Mouse (Mus musculus) lung, postnatal 0 days (tissue): Measurements from ENCODE around the gene Ccdc151. TPM values are rescaled to one million over a fixed set of nuclear protein-coding genes. Genes with fewer than 3 reads are reported as not detected.
A peak's percentile ranks its signal among the peaks of the same experiment; 100 is the strongest.

Experiments
- ATAC-seq: fragments of 200-750 bp; cut with Nextera tagmentation; 2 replicates; pipeline ENCODE4 v1.8.0; 2017; ENCODE audit warnings: moderate library complexity
- DNase-seq: peaks from one replicate; pipeline ENCODE4 v3.0.0-alpha.2; 2016; ENCODE audit warnings: low spot score
- H3K27ac ChIP-seq: fragments of 300-500 bp; sonication (generic); 2 replicates; pipeline ENCODE4 v1.5.1; 2014; ENCODE audit warnings: antibody characterized with exemption, mild to moderate bottlenecking, low read length, mixed read lengths
- H3K27me3 ChIP-seq: fragments of 300-500 bp; sonication (generic); replicated peaks from 2 replicates; pipeline ENCODE4 v1.6.1; 2014; ENCODE audit warnings: low read length, mixed read lengths; ENCODE audit not compliant: insufficient read depth
- H3K36me3 ChIP-seq: fragments of 300-500 bp; sonication (generic); 2 replicates; pipeline ENCODE4 v1.6.1; 2014; ENCODE audit warnings: low read length, mixed read lengths; ENCODE audit not compliant: insufficient read depth
- H3K4me1 ChIP-seq: fragments of 300-500 bp; sonication (generic); 2 replicates; pipeline ENCODE4 v1.6.1; 2014; ENCODE audit warnings: antibody characterized with exemption, low read depth, low read length, mixed read lengths; ENCODE audit not compliant: insufficient read depth
- H3K4me2 ChIP-seq: fragments of 300-500 bp; sonication (generic); replicated peaks from 2 replicates; pipeline ENCODE4 v1.6.1; 2014; ENCODE audit warnings: low read depth, mild to moderate bottlenecking, low read length, moderate library complexity, mixed read lengths
- H3K4me3 ChIP-seq: fragments of 300-500 bp; sonication (generic); 2 replicates; pipeline ENCODE4 v1.5.1; 2014; ENCODE audit warnings: low read depth, low read length
- H3K9ac ChIP-seq: fragments of 300-500 bp; sonication (generic); replicated peaks from 2 replicates; pipeline ENCODE4 v1.6.1; 2014; ENCODE audit warnings: low read depth, mild to moderate bottlenecking
- H3K9me3 ChIP-seq: fragments of 300-500 bp; sonication (generic); 2 replicates; pipeline ENCODE4 v1.6.1; 2016; ENCODE audit warnings: low read length, mixed read lengths
- CTCF ChIP-seq: IDR thresholded peaks from 2 replicates; pipeline ENCODE4 v1.5.1; 2016; ENCODE audit warnings: antibody characterized with exemption, mild to moderate bottlenecking
- EP300 ChIP-seq: IDR thresholded peaks from 2 replicates; pipeline ENCODE4 v1.6.1; 2016; ENCODE audit warnings: antibody characterized with exemption, mild to moderate bottlenecking, control low read depth
- WGBS: fragments of 180-500 bp; shearing (Covaris S2); extraction: QIAGEN DNeasy Blood & Tissue Kit; methylation state at CpG from one replicate; pipeline ENCODE4 v1.1.7; 2014; 5-methylcytosine and 5-hydroxymethylcytosine counted together
- polyA plus RNA-seq: library from polyadenylated mRNA; unstranded; fragments of >200 nt; fragmentation: Nextera tagmentation; extraction: Ambion mirVana; gene quantifications from 2 replicates; pipeline ENCODE4 v1.2.1, GENCODE M21; 2015

Gene Ccdc151
- polyA plus RNA-seq, 1 experiment from 2014 or later: 5.3 TPM

DNA sequence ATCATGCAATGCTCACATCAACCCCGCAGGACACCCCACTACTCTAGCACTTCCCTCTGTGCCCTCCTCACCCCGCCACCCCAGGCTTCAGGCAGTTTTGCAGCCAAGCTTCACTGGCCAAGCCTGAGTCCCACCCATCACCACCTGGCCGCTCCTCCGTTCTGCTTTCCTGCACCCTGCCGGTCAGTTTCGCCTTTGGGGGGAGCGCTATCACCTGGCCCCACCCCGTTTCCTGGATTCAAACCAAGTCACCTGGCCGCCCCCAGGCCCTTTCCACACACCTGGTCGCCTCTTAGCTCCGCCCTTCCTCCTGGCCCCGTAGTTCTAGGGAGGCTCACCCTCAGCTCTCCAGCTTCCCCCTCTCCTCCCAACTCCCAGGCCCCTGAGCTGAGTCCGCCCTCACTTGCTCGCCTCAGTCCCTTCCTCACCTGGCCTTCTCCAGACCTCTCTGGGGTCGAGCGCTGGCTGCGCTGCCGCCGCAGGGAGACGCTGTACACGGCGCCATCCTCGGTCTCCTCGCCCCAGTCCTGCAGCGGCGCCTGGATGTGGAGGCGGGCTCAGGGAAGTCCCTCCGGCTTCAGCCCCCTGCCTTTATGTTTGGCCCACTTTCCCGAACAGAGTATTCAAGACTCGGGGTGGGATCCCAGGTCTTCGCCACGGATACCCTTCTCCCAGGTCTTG lies 13.9 kb downstream of the Ccdc151 start:
- H3K9me3 ChIP-seq: no peaks in the 10 kb centered on the region
- H3K4me2 ChIP-seq: peak overlapping the region; percentile 91
- no peaks in the 10 kb centered on the region for H3K36me3 ChIP-seq
- H3K9ac ChIP-seq: peak overlapping the region; percentile 16; the same call in 1 of the 2 replicates
- TF ChIP-seq CTCF (peak; percentile 39), EP300 (no peak)
- DNase-seq: peak; percentile 41
- peak; percentile 43 for ATAC-seq
- H3K27ac ChIP-seq: no peak overlapping the region
- peak overlapping the region; percentile 45 for H3K4me3 ChIP-seq
- peaks cover 13% of the 10 kb centered on the region for H3K4me1 ChIP-seq
- 2% methylated on average over 32 of the region's 32 CpGs for WGBS
- peaks cover 25% of the 10 kb centered on the region; the same call in 1 of the 2 replicates for H3K27me3 ChIP-seq

GRCm38 (mm10) chr9:21987592-21988342 lies 14.7 kb downstream of the Ccdc151 start:
- Histone ChIP-seq H3K9ac (no peak overlapping the region), H3K4me1 (peaks cover 13% of the 10 kb centered on the region), H3K27ac (no peak overlapping the region), H3K27me3 (peaks cover 25% of the 10 kb centered on the region; the same call in 1 of the 2 replicates), H3K4me3 (peak overlapping the region; percentile 45; the same call in 1 of the 2 replicates), H3K36me3 (no peaks in the 10 kb centered on the region), H3K4me2 (peak overlapping the region; percentile 91; the same call in 1 of the 2 replicates), H3K9me3 (no peaks in the 10 kb centered on the region)
- ATAC-seq (no peak), DNase-seq (no peak)
- 11% methylated on average over 36 of the region's 36 CpGs for whole genome bisulfite sequencing
- TF ChIP-seq EP300 (no peak), CTCF (no peak)

DNA sequence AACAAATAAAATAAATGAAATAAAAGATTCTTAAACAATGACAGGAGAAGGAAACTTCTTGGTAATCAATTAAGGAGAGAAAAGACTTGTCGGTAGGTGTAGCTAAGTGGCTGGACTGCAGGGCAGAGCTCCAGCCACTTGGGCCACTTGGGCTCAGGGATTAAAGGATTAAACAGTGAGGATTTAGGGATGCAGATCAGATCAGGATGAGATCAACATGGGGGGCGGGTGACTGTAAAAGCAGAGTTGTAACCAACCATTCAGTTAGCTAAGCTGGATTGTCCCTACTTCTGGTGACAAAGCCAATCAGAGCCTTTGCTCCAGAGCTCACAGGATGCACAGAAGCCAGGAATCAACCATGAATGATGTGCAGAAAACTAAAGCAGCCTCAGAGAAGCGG lies 18.5 kb downstream of the Ccdc151 start:
- no peak for TF ChIP-seq EP300
- no peak for TF ChIP-seq CTCF
- WGBS: 34% methylated on average over 3 of the region's 3 CpGs
- no peak for DNase-seq
- Histone ChIP-seq H3K4me3 (no peak overlapping the region), H3K36me3 (no peaks in the 10 kb centered on the region), H3K4me1 (peaks cover 6% of the 10 kb centered on the region), H3K4me2 (no peak overlapping the region), H3K27ac (no peak overlapping the region), H3K9me3 (no peaks in the 10 kb centered on the region), H3K9ac (no peak overlapping the region), H3K27me3 (0 out of 2 replicates have a peak, but pooled peaks cover 10% of the 10 kb centered on the region)
- no peak for ATAC-seq

- TF ChIP-seq CTCF: no peak
- no peak for TF ChIP-seq EP300
- WGBS: 87% methylated on average over 4 of the region's 4 CpGs
- H3K9me3 ChIP-seq: no peaks in the 10 kb centered on the region
- no peaks in the 10 kb centered on the region for H3K4me1 ChIP-seq
- DNase-seq (no peak), ATAC-seq (no peak)
- no peak overlapping the region for H3K27ac ChIP-seq
- H3K27me3 ChIP-seq: no peaks in the 10 kb centered on the region
- H3K9ac ChIP-seq: no peak overlapping the region
- no peaks in the 10 kb centered on the region for H3K36me3 ChIP-seq
- no peak overlapping the region for H3K4me3 ChIP-seq
- H3K4me2 ChIP-seq: no peak overlapping the region
Measured at GRCm38 (mm10) chr9:21978398-21979128, 23.9 kb downstream of the Ccdc151 start.

- H3K4me2 ChIP-seq: no peak overlapping the region
- no peaks in the 10 kb centered on the region for H3K4me1 ChIP-seq
- ATAC-seq (no peak), DNase-seq (no peak)
- no peaks in the 10 kb centered on the region for H3K9me3 ChIP-seq
- H3K27me3 ChIP-seq: no peaks in the 10 kb centered on the region
- 14% methylated on average over 2 of the region's 2 CpGs for WGBS
- H3K36me3 ChIP-seq: no peaks in the 10 kb centered on the region
- H3K4me3 ChIP-seq: no peak overlapping the region
- no peak overlapping the region for H3K27ac ChIP-seq
- H3K9ac ChIP-seq: no peak overlapping the region
- TF ChIP-seq EP300 (no peak), CTCF (peak; percentile 74)
Measured at GRCm38 (mm10) chr9:21977972-21978371, 24.5 kb downstream of the Ccdc151 start.

DNA sequence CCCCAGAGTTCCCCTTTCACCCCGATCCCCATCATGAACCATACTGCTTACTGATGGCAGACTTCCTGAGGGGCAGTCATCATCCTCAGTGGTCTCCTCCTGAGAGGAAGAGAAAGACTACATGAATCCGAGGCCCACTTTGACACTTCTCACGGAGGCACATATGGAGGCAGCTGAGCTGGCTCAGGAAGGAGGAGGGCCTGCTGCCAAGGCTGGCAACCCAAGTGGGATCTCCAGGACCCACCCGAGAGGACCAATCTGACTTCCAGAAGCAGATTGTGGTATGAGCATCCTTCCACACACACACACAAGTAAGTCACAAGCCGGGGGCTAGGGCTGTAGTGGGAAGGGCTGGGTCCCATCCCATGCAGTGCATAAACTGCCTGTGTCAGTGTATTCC lies 25.1 kb downstream of the Ccdc151 start:
- Histone ChIP-seq H3K36me3 (no peaks in the 10 kb centered on the region), H3K4me1 (no peaks in the 10 kb centered on the region), H3K9ac (no peak overlapping the region), H3K27ac (no peak overlapping the region), H3K27me3 (no peaks in the 10 kb centered on the region), H3K4me3 (no peak overlapping the region), H3K4me2 (no peak overlapping the region), H3K9me3 (no peaks in the 10 kb centered on the region)
- 81% methylated on average over 5 of the region's 5 CpGs for WGBS
- ATAC-seq (no peak), DNase-seq (no peak)
- no peak for TF ChIP-seq CTCF
- no peak for TF ChIP-seq EP300
